Mouse (Mus musculus) forebrain, embryonic 14.5 days (tissue): ENCODE measurements around the gene Prrt1. TPM values are rescaled to one million over a fixed set of nuclear protein-coding genes. Genes with fewer than 3 reads are reported as not detected.

Experiments used
- ATAC-seq: fragments of 200-750 bp; cut with Nextera tagmentation; 2 replicates; pipeline ENCODE4 v1.8.0; 2017; ENCODE audit warnings: mild to moderate bottlenecking, moderate library complexity
- DNase-seq: peaks from one replicate; pipeline ENCODE4 v3.0.0-alpha.2; 2015; ENCODE audit warnings: low spot score
- H3K27ac ChIP-seq: fragments of 300-500 bp; sonication (generic); 2 replicates; pipeline ENCODE4 v1.5.1; 2014; ENCODE audit warnings: low read depth, mild to moderate bottlenecking, control low read depth, low read length, moderate library complexity
- H3K27me3 ChIP-seq: fragments of 300-500 bp; sonication (generic); replicated peaks from 2 replicates; pipeline ENCODE4 v1.6.1; 2014; ENCODE audit warnings: low read length, control low read depth, mixed read lengths; ENCODE audit not compliant: control insufficient read depth, insufficient read depth
- H3K36me3 ChIP-seq: fragments of 300-500 bp; sonication (generic); 2 replicates; pipeline ENCODE4 v1.6.1; 2014; ENCODE audit warnings: low read length, control low read depth; ENCODE audit not compliant: control insufficient read depth, insufficient read depth
- H3K4me1 ChIP-seq: fragments of 300-500 bp; sonication (generic); 2 replicates; pipeline ENCODE4 v1.6.1; 2014; ENCODE audit warnings: antibody characterized with exemption, low read length, control low read depth; ENCODE audit not compliant: control insufficient read depth, insufficient read depth
- H3K4me2 ChIP-seq: fragments of 300-500 bp; sonication (generic); 2 replicates; pipeline ENCODE4 v1.6.1; 2014; ENCODE audit warnings: mild to moderate bottlenecking, control low read depth, low read length
- H3K4me3 ChIP-seq: fragments of 300-500 bp; sonication (generic); 2 replicates; pipeline ENCODE4 v1.5.1; 2014; ENCODE audit warnings: low read depth, low read length, control low read depth
- H3K9ac ChIP-seq: fragments of 300-500 bp; sonication (generic); 2 replicates; pipeline ENCODE4 v1.6.1; 2014; ENCODE audit warnings: mild to moderate bottlenecking, low read length, control low read depth, moderate library complexity
- H3K9me3 ChIP-seq: fragments of 300-500 bp; sonication (generic); replicated peaks from 2 replicates; pipeline ENCODE4 v1.6.1; 2016; ENCODE audit warnings: low read length, control low read depth, mixed read lengths; ENCODE audit not compliant: control insufficient read depth
- WGBS: fragments of 180-500 bp; shearing (Covaris S2); extraction: QIAGEN DNeasy Blood & Tissue Kit; methylation state at CpG from one replicate; pipeline ENCODE4 v1.1.7; 2014; 5-methylcytosine and 5-hydroxymethylcytosine counted together
- polyA plus RNA-seq: library from polyadenylated mRNA; unstranded; fragments of >200 nt; fragmentation: Nextera tagmentation; extraction: Ambion mirVana; gene quantifications from 2 replicates; pipeline ENCODE4 v1.2.1, GENCODE M21; 2014

Prrt1 gene
- polyA plus RNA-seq, 1 experiment from 2014 or later = 5.0 TPM

DNA sequence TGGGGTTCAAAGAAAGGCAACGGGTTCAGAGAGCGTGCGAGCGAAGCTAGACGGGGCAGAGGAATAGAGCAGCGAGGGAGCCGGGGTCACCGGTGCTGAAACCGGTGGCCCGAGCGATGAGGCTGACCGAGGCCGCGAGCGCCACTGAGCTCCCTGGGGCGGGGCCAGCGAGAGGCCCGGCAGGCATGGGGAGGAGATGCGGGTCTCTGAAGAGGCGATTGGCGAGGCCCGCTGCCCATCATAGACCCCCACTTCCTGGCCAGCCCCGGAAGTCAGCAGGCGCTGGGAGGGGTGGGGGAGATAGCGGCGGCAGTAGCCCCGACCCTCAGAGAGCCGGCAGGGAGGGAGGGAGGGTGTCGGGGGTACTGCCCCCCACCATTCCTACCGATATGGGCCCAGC lies 23.7 kb upstream of the Prrt1 start:
- H3K36me3 ChIP-seq = peaks cover 21% of the 10 kb centered on the region
- no peaks in the 10 kb centered on the region for H3K27me3 ChIP-seq
- no peaks in the 10 kb centered on the region for H3K9me3 ChIP-seq
- peaks cover 23% of the 10 kb centered on the region for H3K4me1 ChIP-seq
- peak overlapping the region; percentile 92 for H3K4me3 ChIP-seq
- WGBS = 0% methylated on average over 21 of the region's 30 CpGs
- peak; percentile 97 for DNase-seq
- peak overlapping the region; percentile 98 for H3K9ac ChIP-seq
- H3K27ac ChIP-seq = peak overlapping the region; percentile 85
- peak; percentile 57 for ATAC-seq
- peak overlapping the region; percentile 77 for H3K4me2 ChIP-seq

DNA sequence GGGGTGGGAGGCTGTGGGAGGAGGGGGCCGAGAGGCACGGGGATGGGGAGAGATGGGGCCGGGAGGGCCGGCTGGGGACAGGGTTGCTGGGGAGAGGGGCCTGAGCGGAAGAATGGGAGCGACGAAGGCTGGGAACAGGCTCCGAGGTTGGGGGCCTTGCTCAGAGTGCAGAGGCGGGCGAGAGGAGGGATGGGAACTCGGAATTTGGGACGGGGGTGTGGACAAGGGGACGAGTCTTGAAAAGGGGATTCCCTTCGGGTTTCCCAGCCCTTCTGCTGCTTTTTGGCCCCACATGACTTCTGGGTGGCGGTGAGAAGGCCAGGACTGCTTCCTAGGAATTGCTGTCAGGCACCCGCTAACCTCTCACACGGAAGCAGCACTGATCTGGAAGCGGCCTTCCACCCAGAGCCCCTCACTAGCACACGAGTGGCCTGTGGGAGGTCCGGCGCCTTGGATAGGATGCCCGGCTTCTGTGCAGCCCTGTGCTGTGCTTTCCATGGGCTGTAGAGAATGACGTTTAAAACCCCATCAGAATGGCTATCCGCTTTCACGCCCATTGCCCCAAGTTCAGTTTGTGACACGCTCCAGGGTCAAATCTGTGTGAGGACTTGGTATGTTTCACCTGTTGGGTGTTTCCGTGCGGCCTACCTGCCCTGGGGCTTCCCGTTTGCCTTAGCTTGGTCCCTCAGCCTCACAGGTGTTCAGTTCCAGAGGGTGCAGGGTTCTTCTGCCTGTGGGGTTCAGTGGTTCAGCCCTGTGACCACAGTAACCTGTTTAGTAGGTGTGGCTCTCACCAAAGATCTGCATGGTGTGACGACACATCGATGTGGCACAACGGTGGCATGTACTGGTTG lies 22.9 kb upstream of the Prrt1 start:
- Histone ChIP-seq H3K27me3 (no peaks in the 10 kb centered on the region), H3K36me3 (peaks cover 21% of the 10 kb centered on the region), H3K27ac (peak overlapping the region; percentile 85), H3K4me1 (peaks cover 23% of the 10 kb centered on the region), H3K4me2 (peak overlapping the region; percentile 77), H3K9ac (peak overlapping the region; percentile 98), H3K9me3 (no peaks in the 10 kb centered on the region), H3K4me3 (peak overlapping the region; percentile 92)
- WGBS = 17% methylated on average over 32 of the region's 32 CpGs
- ATAC-seq (no peak), DNase-seq (no peak)

DNA sequence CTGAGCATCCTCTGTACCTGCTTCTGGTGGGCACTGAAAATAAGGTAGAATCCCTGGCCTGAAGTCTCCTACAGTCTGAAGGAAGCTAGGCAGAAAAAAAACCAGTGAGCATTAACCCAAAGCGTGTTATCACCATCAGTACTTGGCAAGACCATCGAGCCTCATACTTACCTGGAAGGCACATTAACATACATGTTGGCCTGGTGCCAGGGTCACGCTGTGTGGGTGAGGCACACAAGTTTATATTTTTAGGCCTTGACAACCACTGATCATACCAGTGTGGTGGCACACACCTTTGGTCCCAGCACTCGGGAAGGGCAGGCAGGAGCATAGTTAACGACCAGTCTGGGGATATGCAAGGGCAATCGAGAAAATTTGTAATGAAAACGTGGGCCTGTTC lies 21.3 kb upstream of the Prrt1 start:
- 76% methylated on average over 7 of the region's 7 CpGs for WGBS
- H3K4me2 ChIP-seq = no peak overlapping the region
- ATAC-seq = no peak

DNA sequence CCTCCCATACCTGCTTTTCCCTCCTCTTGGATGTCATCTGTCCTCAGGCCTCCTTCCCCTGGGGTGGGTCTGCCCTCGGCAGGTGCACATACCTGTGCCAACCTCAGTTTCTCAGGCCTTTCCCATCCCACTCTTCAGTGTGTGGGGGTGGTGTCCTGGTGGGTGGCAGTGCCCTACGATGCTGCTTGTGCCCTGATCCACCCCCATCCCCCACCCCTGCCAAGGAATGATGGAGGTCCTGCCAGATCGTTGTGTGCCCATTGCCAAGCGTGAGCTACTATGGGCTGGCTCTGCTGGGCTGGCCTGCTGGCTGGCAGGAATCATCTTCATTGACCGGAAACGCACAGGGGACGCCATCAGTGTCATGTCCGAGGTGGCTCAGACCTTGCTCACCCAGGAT lies 18.3 kb upstream of the Prrt1 start:
- peaks cover 9% of the 10 kb centered on the region for H3K4me1 ChIP-seq
- H3K4me2 ChIP-seq = no peak overlapping the region
- H3K27me3 ChIP-seq = no peaks in the 10 kb centered on the region
- no peak overlapping the region for H3K27ac ChIP-seq
- 92% methylated on average over 8 of the region's 8 CpGs for WGBS
- H3K9ac ChIP-seq = no peak overlapping the region
- no peaks in the 10 kb centered on the region for H3K9me3 ChIP-seq
- H3K36me3 ChIP-seq = peaks cover 59% of the 10 kb centered on the region
- DNase-seq = no peak
- ATAC-seq = no peak
- no peak overlapping the region for H3K4me3 ChIP-seq

More for the DNA sequence above, 21.3 kb upstream of the Prrt1 start:
- Histone ChIP-seq H3K27me3 (no peaks in the 10 kb centered on the region), H3K4me1 (peaks cover 19% of the 10 kb centered on the region), H3K27ac (no peak overlapping the region), H3K9ac (no peak overlapping the region), H3K9me3 (no peaks in the 10 kb centered on the region), H3K4me3 (no peak overlapping the region), H3K36me3 (peaks cover 30% of the 10 kb centered on the region)
- no peak for DNase-seq

DNA sequence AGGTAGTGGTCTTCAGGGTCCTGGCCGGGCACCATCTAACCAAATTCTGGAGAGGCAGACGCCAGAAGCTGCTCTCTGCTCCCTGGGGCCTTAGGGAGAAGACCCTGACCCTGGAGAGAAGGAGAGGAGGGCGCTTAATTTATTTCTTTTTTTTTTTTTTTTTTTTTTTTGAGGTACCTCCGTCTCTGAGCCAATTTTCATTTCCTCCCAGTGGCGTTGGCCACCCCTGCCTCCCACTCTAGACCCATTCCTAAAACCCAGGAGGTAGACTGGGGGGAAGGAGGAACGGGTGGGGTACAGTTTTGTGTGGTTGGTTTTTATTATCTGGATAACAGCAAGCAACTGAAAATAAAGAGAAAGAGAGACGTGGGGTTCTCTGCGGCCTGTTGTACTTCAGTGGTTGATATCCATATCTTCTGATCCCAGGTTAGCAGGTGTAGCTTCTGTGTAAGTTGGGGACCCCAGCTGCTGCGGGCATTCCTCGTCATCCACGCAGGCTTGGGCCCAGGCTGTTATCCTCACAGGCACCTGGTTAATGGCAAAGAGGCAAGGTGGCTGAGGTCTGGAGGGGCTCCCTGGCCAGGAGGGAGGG lies 16.2 kb upstream of the Prrt1 start:
- Histone ChIP-seq H3K9me3 (no peaks in the 10 kb centered on the region), H3K4me1 (no peaks in the 10 kb centered on the region), H3K4me3 (no peak overlapping the region), H3K27ac (no peak overlapping the region), H3K27me3 (no peaks in the 10 kb centered on the region), H3K9ac (no peak overlapping the region), H3K36me3 (peaks cover 73% of the 10 kb centered on the region), H3K4me2 (no peak overlapping the region)
- no peak for ATAC-seq
- no peak for DNase-seq
- WGBS = 89% methylated on average over 11 of the region's 11 CpGs

DNA sequence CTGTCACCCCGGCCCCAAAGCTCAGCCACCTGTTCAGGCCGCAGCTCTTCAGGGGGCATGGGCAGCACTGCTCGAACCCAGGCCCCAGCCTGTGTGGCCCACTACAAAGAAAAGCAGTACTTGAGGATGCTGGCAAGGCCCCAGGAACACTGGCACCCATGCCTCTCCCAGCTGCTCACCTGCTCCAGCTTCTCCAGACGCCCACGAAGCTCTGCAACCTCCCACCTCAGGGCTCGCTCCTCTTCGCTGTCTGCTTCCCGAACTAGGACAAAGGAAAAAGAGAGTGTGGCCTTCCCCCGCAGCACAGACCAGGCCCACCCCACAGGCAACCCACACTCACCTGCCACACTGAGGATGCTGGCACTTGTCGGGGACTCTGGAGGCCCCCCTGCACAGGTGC lies 15.5 kb upstream of the Prrt1 start:
- Histone ChIP-seq H3K4me2 (no peak overlapping the region), H3K27ac (no peak overlapping the region), H3K9me3 (no peaks in the 10 kb centered on the region), H3K4me1 (no peaks in the 10 kb centered on the region), H3K4me3 (no peak overlapping the region), H3K27me3 (no peaks in the 10 kb centered on the region), H3K9ac (no peak overlapping the region), H3K36me3 (peaks cover 71% of the 10 kb centered on the region)
- 84% methylated on average over 10 of the region's 10 CpGs for WGBS
- DNase-seq (no peak), ATAC-seq (no peak)

DNA sequence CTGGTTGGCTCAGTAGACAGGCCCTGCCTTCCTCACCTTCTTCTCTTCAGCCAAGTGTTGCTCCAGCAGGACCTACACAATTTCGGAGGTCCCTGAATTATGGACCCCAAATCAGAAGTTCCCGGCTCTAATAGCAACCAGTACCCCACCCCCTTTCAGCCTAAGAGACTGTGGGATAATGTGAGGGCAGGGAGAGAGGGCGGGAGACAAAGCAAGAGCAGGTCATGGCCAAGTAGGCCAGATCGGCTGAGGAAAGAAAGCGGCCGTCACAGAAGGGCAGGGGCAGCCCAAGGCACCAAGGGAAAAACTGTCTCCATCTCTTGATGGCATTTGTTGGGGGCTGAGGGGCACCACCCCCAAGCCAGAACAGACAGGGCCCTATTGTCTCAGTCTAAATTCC lies 13.5 kb upstream of the Prrt1 start, which contains the start of gene Egfl8:
Gene Egfl8 (minus strand): TSS at position 101 of the 400 bp plus-strand sequence.
- H3K9me3 ChIP-seq = no peaks in the 10 kb centered on the region
- no peak within 1 kb of the TSS for H3K9ac ChIP-seq
- H3K4me3 ChIP-seq = no peak within 1 kb of the TSS
- ATAC-seq (no peak), DNase-seq (no peak)
- H3K4me1 ChIP-seq = no peaks in the 10 kb centered on the region
- WGBS = 74% methylated on average over 6 of the region's 6 CpGs
- H3K27ac ChIP-seq = no peak within 1 kb of the TSS; the same call in 1 of the 2 replicates
- H3K4me2 ChIP-seq = no peak within 1 kb of the TSS
- H3K36me3 ChIP-seq = peaks cover 73% of the 10 kb centered on the region
- H3K27me3 ChIP-seq = no peaks in the 10 kb centered on the region

DNA sequence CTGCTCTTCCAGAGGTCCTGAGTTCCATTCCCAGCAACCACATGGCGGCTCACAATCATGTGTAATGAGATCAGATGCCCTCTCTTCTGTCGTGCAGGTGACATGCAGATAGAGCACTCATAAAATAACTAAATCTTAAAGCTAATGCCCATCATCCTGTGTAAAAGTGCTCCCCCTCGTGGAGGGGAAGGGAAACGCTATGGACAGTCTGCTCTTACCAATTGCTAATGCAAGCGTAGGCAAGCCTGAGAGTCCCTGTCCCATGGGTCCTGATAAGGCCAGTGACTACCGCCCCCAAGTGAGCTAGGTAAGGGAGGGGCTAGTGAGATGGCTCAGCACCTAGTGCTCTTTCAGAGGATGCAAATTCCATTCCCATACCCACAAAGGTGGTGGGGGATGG lies 10.3 kb upstream of the Prrt1 start:
- Histone ChIP-seq H3K4me1 (no peaks in the 10 kb centered on the region), H3K4me3 (no peak overlapping the region), H3K4me2 (no peak overlapping the region), H3K9ac (no peak overlapping the region), H3K27ac (no peak overlapping the region), H3K27me3 (no peaks in the 10 kb centered on the region), H3K36me3 (peaks cover 68% of the 10 kb centered on the region), H3K9me3 (no peaks in the 10 kb centered on the region)
- no peak for ATAC-seq
- WGBS = 10% methylated on average over 6 of the region's 6 CpGs
- DNase-seq = peak; percentile 68

DNA sequence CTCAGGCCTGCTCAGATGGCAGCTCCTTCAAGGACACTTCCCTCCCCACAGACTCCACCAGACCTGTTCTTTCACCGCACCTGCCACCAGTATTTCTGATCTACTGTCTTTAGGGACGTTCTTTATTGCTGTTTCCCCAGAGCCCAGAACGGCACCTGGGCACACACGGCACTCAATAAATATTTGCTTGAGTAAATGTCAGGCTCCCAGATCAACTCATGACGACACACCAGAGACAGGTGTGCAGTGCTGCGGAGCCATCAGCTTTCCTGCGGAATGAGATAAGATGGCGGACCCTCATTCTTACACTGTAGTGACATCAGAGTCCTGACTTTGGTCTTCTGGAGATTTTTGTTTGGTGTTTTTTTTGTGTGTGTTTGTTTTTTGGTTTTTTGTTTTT lies 8.3 kb upstream of the Prrt1 start:
- Histone ChIP-seq H3K36me3 (peaks cover 56% of the 10 kb centered on the region), H3K27ac (no peak overlapping the region), H3K9ac (no peak overlapping the region), H3K4me1 (no peaks in the 10 kb centered on the region), H3K4me3 (no peak overlapping the region), H3K9me3 (no peaks in the 10 kb centered on the region), H3K27me3 (no peaks in the 10 kb centered on the region), H3K4me2 (no peak overlapping the region)
- 93% methylated on average over 8 of the region's 8 CpGs for WGBS
- no peak for ATAC-seq
- no peak for DNase-seq
